Mouse (Mus musculus): ENCODE results near the gene Gpr12. TPM values are rescaled to one million over a fixed set of nuclear protein-coding genes. Genes with fewer than 3 reads are reported as not detected.
"Not testable (repeated sequence)": the region's sequence is repeated elsewhere in the genome, so short reads cannot be mapped to it uniquely, and the experiment has no call there.

Gene Gpr12
- total RNA-seq, 2 experiments from 2014 or later, result 0.23 TPM; not detected in 1

DNA sequence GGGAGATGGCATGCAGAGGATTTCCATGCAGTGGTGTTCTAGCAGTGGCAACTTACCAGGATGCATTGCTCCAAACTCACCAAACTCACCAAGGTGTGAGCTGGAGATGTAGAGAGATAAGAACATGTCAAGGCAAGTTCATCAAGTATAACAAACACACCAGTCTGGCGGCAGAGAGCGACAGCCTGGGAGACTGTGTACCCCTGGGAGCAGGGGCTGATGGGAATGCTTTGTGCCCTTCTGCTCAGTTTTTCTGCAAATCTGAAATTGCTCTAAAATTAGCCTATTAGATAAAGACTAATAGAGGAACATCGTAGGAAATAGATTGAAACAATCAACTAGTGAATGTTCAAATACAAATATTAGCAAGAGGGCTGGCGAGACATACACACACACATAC, 6.6 kb upstream of the Gpr12 start:
- no peak for ATAC-seq (replicated peaks; ENCODE audit: low FRiP score, poor library complexity, severe bottlenecking)

DNA sequence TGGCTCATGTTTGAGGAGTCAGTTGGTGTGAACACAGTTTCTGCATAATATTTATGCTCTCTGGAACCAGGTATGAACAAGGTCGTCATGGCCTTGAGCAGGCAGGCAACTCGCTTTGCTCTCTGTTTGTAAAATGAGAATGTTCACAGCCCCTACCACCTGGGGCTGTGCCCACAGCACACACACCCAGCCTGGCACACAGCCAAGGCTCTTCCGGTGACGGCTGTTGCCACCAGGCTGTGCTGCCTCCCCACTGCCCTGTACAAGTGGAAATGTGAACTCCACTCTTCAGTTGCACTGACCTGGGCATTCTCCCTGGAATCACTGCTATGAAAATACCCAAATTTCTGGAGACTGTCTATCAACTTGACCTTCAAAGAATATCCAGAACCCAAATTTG, 5.9 kb upstream of the Gpr12 start:
- no peak for ATAC-seq (replicated peaks; ENCODE audit: low FRiP score, poor library complexity, severe bottlenecking)

DNA sequence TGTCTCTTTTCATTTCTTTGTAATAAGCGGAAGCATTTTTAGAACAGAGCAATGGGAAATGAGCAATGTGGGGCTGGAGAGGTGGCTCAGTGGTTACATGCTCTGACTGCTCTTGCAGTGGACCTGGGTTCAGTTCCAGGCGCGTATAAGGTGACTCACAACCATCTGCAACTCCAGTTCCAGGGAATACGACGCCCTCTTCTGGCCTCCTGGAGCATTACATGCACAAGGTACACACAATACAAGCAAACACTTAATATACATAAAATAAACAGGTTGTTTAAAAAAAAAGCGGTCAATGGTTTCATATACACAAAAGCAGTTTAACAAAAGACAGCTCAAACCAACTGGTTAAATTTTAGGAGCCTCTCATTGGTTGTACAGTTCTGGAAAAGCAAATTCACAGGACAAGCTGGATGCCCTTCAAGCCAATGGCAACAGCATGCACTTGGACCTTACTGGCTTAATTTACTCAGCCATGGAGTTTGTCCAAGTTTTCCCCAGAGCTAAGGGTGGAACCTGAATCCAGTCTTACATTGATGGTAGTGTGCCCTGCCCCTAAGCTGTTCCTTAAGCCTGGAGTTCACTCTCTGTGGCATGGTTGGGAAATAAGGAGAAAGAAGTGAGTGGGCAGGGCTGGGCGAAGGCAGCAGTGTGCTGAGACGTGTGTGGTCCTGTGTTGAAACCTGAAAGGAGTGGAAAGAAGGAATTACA, 1.5 kb upstream of the Gpr12 start:
- no peak for ATAC-seq (replicated peaks; ENCODE audit: low FRiP score, poor library complexity, severe bottlenecking)

DNA sequence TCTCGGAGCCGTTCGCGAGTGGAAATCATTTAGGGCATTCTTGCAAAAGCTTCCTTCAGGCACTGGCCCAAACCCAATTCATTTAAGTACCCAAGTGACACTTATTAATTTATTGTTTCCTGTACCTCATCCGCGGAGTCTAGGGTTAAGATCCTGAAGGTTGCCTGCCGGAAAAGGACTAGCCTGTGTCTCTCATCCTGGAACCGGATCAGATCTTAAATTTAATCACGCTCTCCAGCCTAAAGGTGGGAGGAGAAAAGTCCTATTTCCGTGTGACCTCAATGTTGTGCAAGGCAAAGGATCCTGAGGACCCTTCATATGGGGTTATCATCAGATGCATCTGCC, 240 bp upstream of the Gpr12 start:
- ATAC-seq (replicated peaks; ENCODE audit: low FRiP score, poor library complexity, severe bottlenecking), result no peak

DNA sequence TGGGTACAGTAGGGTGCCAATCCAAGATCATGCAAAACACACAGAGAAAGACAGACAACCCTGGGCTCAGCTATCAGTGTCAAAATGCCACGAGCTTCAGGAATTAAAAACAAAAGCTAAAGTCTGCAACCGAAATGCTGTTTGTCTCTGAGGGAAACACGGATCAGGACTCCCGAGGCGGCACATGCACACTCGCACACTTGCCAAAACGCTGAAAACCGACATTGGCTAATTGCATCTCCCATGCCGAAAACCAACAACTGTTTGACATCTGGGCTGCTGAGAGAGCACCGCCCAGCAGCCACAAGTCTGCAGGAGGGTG, 922 bp downstream of the Gpr12 start:
- no peak for ATAC-seq (replicated peaks; ENCODE audit: low FRiP score, poor library complexity, severe bottlenecking)

DNA sequence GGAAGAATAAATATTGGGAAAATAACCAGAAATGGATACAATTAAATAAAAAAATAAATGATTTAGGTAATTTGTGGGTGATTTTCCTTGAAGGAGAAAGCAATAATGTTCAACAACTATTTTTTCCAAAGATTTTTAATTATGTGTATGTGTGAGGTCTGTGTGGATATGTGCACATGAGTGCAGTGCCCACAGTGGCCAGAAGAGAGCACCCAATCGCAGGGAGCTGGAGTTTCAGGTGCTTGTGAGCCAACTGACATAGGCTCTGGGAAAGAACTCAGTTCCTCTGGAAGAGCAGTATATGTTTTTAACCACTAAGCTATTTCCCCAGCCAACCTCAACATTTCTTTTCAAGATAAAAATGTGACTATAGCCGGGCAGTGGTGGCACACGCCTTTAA, 8.4 kb downstream of the Gpr12 start:
- ATAC-seq (replicated peaks; ENCODE audit: low FRiP score, poor library complexity, severe bottlenecking), result no peak

DNA sequence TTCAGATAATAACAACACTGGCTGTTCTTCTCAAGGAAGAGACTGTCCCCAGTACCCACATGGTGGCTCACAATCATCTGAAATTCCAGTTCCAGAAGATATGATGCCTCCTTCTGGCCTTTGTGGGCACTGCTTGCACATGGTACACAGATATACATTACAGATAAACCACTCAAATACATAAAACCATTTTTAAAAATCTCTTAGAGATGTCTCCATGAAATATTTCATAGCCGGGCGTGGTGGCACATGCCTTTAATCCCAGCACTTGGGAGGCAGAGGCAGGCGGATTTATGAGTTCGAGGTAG, 12.3 kb downstream of the Gpr12 start:
- not testable (repeated sequence) for ATAC-seq (replicated peaks; ENCODE audit: low FRiP score, poor library complexity, severe bottlenecking)

DNA sequence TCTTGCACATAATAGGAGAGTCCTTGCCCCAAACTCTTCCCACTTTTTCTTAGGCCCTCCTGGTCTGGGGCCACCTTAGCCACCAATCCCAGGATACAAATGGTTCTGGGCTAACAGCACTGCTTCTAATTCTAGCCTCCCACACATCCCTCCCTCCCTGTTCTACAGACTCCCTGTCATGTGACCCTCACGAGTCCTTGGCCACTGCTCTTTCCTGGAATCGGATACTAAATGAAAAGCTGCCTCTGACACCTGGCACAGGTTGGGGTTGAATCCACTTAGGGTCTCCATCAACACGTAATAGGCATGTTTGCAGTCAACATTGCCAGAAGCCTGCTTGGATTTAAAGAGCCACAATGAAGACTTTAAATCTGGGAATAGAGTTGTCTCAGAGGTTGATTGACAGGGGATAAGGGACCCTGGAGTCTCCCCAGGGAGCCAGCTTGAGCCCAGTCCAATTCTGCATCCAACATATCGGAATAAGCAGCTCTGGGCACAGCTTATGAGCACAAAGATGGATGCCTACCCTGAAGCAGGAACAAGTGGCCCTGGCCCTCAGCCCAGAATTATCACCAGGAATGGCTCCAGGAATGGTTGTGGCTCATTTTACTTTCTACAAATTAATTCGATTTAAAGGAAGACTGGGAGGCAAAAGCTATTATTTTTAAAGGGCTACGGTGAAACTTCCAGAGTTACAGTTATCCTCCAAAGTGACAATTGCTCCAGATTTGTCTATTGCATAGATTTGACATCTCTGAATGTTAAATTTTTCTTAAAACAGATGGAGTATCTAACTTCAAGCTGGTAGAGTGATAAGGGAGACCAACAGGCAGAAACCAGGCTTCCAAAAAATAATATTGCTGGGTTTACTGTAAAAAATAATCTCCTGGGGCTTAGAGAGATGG, 13.0 kb downstream of the Gpr12 start:
- ATAC-seq (replicated peaks; ENCODE audit: low FRiP score, poor library complexity, severe bottlenecking), result not testable (repeated sequence)

DNA sequence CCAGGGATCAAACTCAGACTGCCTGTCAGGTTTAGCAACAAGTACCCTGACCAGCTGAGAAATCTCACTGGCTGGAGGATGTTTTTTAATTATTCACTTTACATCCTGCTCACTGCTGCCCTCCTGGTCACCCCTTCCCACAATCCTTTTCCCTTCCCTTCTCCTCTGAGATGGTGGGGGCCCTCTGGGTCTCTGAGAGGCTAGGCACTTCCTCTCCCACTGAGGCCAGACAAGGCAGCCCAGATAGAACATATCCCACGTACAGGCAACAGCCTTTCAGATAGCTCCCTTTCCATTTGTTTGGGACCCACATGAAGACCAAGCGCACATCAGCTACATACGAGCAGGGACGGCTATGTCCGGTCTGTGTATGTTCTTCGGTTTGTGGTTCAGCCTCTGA, 14.9 kb downstream of the Gpr12 start:
- ATAC-seq (replicated peaks; ENCODE audit: low FRiP score, poor library complexity, severe bottlenecking), result not testable (repeated sequence)

DNA sequence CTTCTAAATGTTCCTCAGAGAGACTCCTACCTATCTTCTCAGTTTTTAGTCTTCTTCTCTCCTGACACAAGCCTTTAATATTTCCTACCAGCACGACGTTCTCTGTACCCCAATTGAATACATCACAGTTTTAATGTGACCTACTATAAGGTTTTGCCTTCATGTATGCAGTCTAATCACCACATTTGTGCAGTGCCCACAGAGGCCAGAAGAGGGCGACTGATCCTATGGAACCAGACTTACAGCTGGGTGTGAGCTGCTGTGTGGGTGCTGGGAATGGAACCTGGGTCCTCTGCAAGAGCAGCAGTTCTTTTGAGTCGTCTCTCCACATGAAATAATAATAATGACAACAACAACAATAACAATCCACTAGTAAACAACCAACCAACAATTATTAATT, 18.0 kb downstream of the Gpr12 start:
- no peak for ATAC-seq (replicated peaks; ENCODE audit: low FRiP score, poor library complexity, severe bottlenecking)

DNA sequence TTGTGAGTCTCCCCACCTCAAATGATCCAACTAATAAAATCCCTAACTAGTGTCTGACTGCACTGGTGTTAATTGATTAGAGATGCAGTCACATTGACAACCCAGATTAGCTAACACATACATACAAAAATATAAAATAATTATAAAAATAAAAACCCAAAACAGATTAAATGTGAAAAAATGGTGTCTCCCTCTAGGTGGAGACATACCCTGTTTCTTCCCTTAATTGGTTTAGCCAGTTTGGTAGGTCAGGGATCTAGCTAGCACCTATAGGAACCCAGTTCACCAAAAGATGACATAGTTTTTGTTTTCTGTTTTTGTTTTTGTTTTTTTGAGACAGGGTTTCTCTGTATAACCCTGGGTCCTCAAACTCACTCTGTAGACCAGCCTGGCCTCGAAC, 20.8 kb downstream of the Gpr12 start:
- no peak for ATAC-seq (replicated peaks; ENCODE audit: low FRiP score, poor library complexity, severe bottlenecking)

DNA sequence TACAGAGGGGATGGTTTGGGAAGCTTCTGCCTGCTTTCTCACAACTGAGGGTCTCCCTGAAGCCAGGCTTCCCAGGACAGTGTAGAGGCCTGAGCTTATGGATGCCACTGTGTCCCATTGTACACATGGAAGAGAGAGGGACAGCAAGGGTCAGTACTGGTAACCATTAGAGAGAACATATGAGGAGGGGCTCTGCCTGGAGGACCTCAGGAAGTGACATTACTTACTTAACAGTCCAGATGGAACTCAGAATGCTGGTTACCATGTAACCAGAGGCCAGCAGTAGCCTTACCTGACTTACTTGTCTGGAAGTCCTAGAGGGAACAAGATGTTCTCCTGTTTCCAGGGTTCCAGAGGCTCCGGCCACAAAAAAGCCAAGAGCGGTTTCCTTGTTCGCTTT, 29.2 kb downstream of the Gpr12 start, which contains the start of gene Gm3415:
Gene Gm3415, plus strand, starts transcription at position 301 of the 400 bp plus-strand sequence.
- not testable (repeated sequence) for ATAC-seq (replicated peaks; ENCODE audit: low FRiP score, poor library complexity, severe bottlenecking)

DNA sequence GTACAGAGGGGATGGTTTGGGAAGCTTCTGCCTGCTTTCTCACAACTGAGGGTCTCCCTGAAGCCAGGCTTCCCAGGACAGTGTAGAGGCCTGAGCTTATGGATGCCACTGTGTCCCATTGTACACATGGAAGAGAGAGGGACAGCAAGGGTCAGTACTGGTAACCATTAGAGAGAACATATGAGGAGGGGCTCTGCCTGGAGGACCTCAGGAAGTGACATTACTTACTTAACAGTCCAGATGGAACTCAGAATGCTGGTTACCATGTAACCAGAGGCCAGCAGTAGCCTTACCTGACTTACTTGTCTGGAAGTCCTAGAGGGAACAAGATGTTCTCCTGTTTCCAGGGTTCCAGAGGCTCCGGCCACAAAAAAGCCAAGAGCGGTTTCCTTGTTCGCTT, 47.7 kb downstream of the Gpr12 start, which contains the start of gene Gm3409:
Gene Gm3409, plus strand, starts transcription at position 301 of the 400 bp plus-strand sequence.
- ATAC-seq (replicated peaks; ENCODE audit: low FRiP score, poor library complexity, severe bottlenecking), result not testable (repeated sequence)

Other genes starting within 250 kb of the Gpr12 start
- not detected in 2 replicates for gene Wasf3, start 200.3 kb downstream of the Gpr12 start, total RNA-seq (2015; ENCODE audit: low replicate concordance)
- not detected in 2 replicates for gene Wasf3, start 200.3 kb downstream of the Gpr12 start, total RNA-seq (2017; ENCODE audit: low replicate concordance)
- not detected in 2 replicates for gene Gm6408, start 103.3 kb downstream of the Gpr12 start, total RNA-seq (2015; ENCODE audit: low replicate concordance)
- gene Gm6408, start 103.3 kb downstream of the Gpr12 start, total RNA-seq (2017; ENCODE audit: low replicate concordance), result not detected in 2 replicates
- not detected in 2 replicates for gene Gm6370, start 93.9 kb downstream of the Gpr12 start, total RNA-seq (2015; ENCODE audit: low replicate concordance)
- not detected in 2 replicates for gene Gm6370, start 93.9 kb downstream of the Gpr12 start, total RNA-seq (2017; ENCODE audit: low replicate concordance)
- not detected in 2 replicates for gene 4930449I24Rik, start 82.8 kb downstream of the Gpr12 start, total RNA-seq (2015; ENCODE audit: low replicate concordance)
- not detected in 2 replicates for gene 4930449I24Rik, start 82.8 kb downstream of the Gpr12 start, total RNA-seq (2017; ENCODE audit: low replicate concordance)
- gene Gm3402, start 71.1 kb downstream of the Gpr12 start, total RNA-seq (2015; ENCODE audit: low replicate concordance), result not detected in 2 replicates
- not detected in 2 replicates for gene Gm3402, start 71.1 kb downstream of the Gpr12 start, total RNA-seq (2017; ENCODE audit: low replicate concordance)
- not detected in 2 replicates for gene Gm3404, start 59.4 kb downstream of the Gpr12 start, total RNA-seq (2015; ENCODE audit: low replicate concordance)
- gene Gm3404, start 59.4 kb downstream of the Gpr12 start, total RNA-seq (2017; ENCODE audit: low replicate concordance), result not detected in 2 replicates
- gene Gm3409, start 47.6 kb downstream of the Gpr12 start, total RNA-seq (2015; ENCODE audit: low replicate concordance), result not detected in 2 replicates
- gene Gm3409, start 47.6 kb downstream of the Gpr12 start, total RNA-seq (2017; ENCODE audit: low replicate concordance), result not detected in 2 replicates
- gene Gm3415, start 29.1 kb downstream of the Gpr12 start, total RNA-seq (2015; ENCODE audit: low replicate concordance), result not detected in 2 replicates
- not detected in 2 replicates for gene Gm3415, start 29.1 kb downstream of the Gpr12 start, total RNA-seq (2017; ENCODE audit: low replicate concordance)
- 8.6 and 15.1 TPM in 2 replicates for gene Usp12, start 209.8 kb upstream of the Gpr12 start, total RNA-seq (2015; ENCODE audit: low replicate concordance)
- 9.2 and 10.3 TPM in 2 replicates for gene Usp12, start 209.8 kb upstream of the Gpr12 start, total RNA-seq (2017; ENCODE audit: low replicate concordance)
- gene Rpl21, start 247.7 kb upstream of the Gpr12 start, total RNA-seq (2015; ENCODE audit: low replicate concordance), result 547 and 879 TPM in 2 replicates
- gene Rpl21, start 247.7 kb upstream of the Gpr12 start, total RNA-seq (2017; ENCODE audit: low replicate concordance), result 529 and 618 TPM in 2 replicates

Data from erythroid progenitor cell, adult 5-6 weeks (primary cell).